ENCODE assay signal across 21 mouse cellular contexts in the genomic region with DNA sequence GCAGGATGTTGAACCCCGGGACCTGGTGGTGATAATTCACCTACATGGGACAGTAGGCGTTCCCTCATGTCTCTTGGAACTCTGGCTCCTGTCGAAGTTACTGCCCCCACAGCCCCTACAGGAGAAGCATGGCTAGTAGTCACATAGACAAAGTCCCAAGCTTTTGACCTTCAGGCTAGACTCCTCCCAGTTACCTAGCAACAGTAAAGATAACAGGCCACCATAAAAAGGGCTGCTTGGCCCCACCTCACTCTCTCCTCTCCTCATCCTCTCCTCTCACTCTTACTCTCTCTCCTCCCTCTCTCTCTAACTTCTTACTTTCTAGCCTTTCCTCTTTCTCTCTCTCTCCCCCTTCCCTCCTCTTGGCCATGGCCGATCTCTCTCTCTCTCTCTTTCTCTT.
"Had no signal": no experiment of that assay in that cellular context is flagged by ENCODE, and none has a peak within 500 bp of the region (broad histone marks: within the 10 kb centered on the region; RNA-seq: fewer than 3 reads in every experiment).

No protein-coding gene starts in this region.

- H3K9ac ChIP-seq: hindbrain, embryonic 12.5 days; hindbrain, embryonic 14.5 days; intestine, embryonic 15.5 days; limb, embryonic 13.5 days; limb, embryonic 15.5 days; liver, embryonic 12.5 days; liver, embryonic 14.5 days had no signal

- H3K36me3 ChIP-seq: hindbrain, embryonic 12.5 days; intestine, embryonic 15.5 days; limb, embryonic 13.5 days; limb, embryonic 15.5 days; liver, embryonic 12.5 days had no signal

- H3K4me1 ChIP-seq: hindbrain, embryonic 10.5 days; hindbrain, embryonic 12.5 days; intestine, embryonic 15.5 days; limb, embryonic 13.5 days; limb, embryonic 15.5 days; liver, embryonic 12.5 days had no signal

- H3K4me3 ChIP-seq: gastrocnemius, adult 2 months; heart, adult 2 months; hindbrain, embryonic 10.5 days; hindbrain, embryonic 12.5 days; intestine, embryonic 15.5 days; limb, embryonic 13.5 days; limb, embryonic 15.5 days; liver, embryonic 12.5 days had no signal

- DNase-seq: gastrocnemius, adult 2 months; gastrocnemius, postnatal 10 days; gastrocnemius, postnatal 25 days; heart, adult 2 months; heart, postnatal 10 days; heart, postnatal 4 days; kidney, adult 18-20 months; kidney, adult 8-10 months; kidney, postnatal 10 days; kidney, postnatal 25 days; layer of hippocampus, adult 9-11 months; layer of hippocampus, postnatal 36 days; left cerebral cortex, postnatal 4 days had no signal

- H3K9me3 ChIP-seq: hindbrain, embryonic 12.5 days; intestine, embryonic 15.5 days; limb, embryonic 13.5 days; limb, embryonic 15.5 days had no signal

- H3K27ac ChIP-seq: gastrocnemius, adult 2 months; heart, adult 2 months; hindbrain, embryonic 10.5 days; hindbrain, embryonic 12.5 days; hindbrain, embryonic 14.5 days; intestine, embryonic 15.5 days; limb, embryonic 13.5 days; limb, embryonic 15.5 days; liver, embryonic 12.5 days; liver, embryonic 14.5 days had no signal
